Mouse (Mus musculus): ENCODE data around the gene Gse1.

Gene Gse1

GRCm38 (mm10) chr8:120227891-120228591 lies at the start of gene Gse1:
TSS of gene Gse1 (plus strand) at chr8:120228456.
- DNase-seq (ENCODE audit: low read depth in 1 of 2, low spot score in 2 of 2) = no peak

GRCm38 (mm10) chr8:120179027-120179431 lies 49.2 kb upstream of the Gse1 start:
- peak; percentile 54 to 79 for DNase-seq (ENCODE audit: low read depth in 1 of 2, low spot score in 2 of 2)

DNA sequence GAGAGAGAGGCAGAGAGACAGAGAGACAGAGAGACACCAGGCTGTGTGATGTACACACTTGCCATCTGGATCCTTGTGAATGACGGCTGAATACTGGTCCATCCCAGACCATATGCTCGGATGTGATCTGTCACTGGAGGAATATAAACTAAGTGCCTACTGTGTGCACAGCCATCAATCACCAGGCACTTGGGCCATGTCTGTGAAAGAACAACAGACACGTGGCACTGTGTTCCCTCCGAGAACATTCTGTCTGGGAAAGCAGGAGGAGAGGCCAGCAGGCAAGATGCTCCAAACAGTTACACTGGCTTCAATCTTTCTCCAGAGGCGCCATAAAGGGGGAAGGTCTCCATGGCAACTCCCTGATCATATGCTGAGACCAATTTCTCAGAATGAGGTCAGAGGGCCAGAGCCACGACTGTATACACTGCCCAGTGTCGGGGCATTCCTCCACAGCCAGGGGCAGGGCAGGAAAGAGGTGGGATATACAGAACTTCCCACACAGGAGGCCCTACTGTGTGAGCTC lies 47.7 kb upstream of the Gse1 start:
- no peak for DNase-seq (ENCODE audit: low read depth in 1 of 2, low spot score in 2 of 2)

GRCm38 (mm10) chr8:120181274-120181673 lies 47.0 kb upstream of the Gse1 start:
- DNase-seq (ENCODE audit: low read depth in 1 of 2, low spot score in 2 of 2) = no peak

GRCm38 (mm10) chr8:120181861-120182414 lies 46.3 kb upstream of the Gse1 start:
- DNase-seq (ENCODE audit: low read depth in 1 of 2, low spot score in 2 of 2) = no peak

DNA sequence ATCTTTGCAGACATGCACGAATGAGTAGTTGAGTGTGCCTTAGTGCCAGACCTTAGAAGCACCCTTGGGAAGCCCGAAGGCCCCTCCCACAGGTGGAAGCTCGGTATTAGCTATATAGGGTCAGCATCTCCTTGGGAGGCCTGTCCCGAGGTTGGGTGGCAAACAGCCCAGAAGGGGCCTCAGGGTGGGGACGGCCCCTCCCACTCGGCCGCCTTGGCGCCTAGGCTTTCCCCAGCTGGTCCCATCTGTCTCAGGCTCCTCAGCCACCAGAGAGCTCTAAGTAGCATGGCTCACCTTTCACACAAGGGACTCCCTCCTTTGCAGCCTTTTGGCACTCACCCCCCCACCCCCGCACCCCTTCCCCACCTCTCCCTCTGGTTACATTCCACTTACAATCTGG lies 43.9 kb upstream of the Gse1 start:
- DNase-seq (ENCODE audit: low read depth in 1 of 2, low spot score in 2 of 2) = no peak

DNA sequence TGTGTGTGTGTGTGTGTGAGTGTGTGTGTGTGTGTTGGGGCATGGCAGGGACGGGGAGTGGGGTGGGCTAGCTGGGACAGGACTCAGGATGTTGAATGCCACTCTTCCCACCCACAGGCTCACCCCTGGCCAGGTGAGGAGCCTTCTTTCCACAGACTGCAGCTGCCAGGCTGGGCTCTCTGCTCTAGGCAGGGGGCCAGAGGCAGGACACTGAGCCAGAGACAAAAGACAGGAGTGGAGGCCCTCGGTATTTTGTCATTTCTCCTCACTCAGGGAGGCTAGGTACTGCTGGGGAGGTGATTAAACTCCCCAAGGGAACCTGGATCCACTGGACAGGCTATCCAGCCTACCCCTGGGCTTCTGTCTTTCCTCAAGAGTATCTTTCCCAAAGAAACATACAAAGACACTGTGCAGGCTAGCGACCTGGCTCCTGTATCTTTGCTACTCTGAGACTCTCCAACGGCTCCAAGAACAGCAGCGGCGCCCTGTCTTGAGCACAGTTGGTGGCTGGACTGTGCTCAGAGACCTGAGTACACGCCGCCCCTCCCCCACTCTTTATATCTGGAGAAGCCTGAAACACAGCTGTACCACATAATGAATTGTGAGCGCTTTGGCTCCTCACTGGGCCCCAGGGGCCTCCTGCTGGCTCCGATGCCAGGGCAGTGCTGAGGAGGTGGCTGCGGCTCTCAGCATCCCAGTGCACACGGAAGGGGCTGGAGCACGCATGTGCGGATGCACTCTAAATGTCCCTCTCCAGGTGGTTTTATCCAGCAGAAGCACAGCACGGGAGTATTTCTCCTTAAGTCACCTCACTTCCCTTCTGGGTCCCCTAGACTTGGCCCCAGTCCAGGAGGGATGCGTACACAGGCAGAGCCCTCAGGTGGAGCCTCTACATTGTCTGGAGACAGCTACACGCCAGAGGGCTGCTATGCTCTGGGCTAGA lies 43.1 kb upstream of the Gse1 start:
- DNase-seq (ENCODE audit: low read depth in 1 of 2, low spot score in 2 of 2) = no peak

DNA sequence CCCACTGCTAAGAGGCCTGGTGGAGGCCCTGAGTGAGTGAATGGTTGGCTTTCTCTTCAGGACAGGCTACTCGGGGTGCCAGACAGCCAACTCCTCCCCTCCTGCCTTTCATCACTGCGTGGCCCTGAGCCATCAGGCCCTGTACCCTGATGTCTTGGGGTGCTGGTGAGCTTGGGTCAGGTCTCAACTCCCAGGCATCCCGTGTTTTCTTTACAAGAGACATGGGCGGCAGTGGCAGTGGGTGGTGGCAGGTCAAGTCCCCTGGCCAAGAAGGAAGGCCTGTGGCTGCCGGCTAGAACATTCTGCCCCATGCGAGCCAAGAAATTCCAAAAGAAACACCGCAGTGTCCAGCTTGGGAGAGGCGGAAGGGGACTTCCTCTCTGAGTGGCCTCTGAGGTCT lies 41.8 kb upstream of the Gse1 start:
- no peak for DNase-seq (ENCODE audit: low read depth in 1 of 2, low spot score in 2 of 2)

DNA sequence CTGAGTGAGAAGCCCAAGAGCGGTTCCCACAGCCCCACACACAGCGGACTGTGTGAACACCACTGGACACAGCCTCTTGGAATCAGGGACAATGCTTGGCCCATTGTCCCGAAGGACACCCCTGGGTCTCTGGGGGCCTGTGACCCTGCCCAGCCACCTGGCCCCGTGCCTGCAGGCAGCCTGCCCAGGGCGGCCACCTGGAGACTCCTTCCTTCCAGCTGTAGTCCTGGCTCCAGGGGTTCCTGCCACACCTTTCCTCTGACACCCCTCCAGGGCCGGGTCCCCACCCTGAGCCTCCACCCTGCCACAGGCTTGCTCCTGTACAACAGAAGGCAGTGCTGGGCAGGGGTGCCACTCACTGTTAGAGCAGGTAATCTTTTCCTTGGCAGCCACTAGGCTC lies 39.7 kb upstream of the Gse1 start:
- DNase-seq (ENCODE audit: low read depth in 1 of 2, low spot score in 2 of 2) = no peak

DNA sequence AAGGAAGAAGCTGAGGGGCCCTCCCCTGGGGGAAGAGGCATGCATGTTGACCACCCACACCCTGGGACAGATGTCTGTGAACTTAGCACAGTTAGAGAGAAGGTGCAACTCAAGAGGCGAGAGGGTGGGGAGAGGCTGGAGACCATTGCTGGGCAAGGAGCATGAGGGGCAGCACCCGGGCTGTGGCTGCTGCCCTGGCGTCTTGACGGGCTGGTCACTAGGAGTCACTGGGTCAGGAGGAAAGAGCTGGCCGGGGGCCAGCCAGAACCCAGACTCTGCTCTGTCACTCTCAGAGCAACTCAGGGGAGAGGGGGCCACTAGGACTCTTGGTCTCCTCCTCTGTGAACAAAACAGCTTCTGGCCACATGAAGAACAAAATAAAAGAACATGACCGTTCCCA lies 38.8 kb upstream of the Gse1 start:
- DNase-seq (ENCODE audit: low read depth in 1 of 2, low spot score in 2 of 2) = no peak

DNA sequence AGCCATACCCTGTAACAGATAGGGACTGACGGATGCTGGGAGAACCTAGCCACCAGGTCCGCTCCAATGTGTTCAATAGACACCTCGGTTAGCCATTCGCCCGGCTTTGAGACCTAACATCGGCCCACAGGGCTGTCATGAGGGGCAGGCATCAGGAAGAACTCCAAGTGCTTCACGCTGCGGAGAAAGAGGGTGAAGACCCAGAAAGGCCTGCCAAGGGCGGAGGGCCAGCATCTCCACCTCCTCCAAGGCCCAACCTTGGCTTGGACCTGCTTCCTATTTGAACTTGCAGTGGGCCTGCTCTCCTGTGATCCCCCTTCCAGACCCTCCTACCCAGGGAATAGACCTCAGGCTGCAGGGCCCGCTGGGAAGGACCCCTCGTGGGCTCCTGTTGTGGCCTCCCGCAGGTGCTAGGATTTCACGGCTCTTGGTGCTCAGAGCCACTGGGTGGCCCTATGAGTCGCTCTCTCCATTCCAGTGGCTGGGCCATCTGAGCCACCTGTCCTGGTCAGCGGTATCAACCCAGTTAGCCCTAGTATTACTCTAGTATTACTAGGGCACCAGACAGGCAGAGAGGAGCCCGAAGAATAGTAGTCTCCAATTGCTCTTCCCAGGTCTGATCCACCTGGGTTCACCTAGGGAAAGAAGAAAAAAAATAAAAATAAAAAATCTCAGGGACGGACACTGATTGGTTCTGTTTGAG lies 38.0 kb upstream of the Gse1 start:
- no peak for DNase-seq (ENCODE audit: low read depth in 1 of 2, low spot score in 2 of 2)

DNA sequence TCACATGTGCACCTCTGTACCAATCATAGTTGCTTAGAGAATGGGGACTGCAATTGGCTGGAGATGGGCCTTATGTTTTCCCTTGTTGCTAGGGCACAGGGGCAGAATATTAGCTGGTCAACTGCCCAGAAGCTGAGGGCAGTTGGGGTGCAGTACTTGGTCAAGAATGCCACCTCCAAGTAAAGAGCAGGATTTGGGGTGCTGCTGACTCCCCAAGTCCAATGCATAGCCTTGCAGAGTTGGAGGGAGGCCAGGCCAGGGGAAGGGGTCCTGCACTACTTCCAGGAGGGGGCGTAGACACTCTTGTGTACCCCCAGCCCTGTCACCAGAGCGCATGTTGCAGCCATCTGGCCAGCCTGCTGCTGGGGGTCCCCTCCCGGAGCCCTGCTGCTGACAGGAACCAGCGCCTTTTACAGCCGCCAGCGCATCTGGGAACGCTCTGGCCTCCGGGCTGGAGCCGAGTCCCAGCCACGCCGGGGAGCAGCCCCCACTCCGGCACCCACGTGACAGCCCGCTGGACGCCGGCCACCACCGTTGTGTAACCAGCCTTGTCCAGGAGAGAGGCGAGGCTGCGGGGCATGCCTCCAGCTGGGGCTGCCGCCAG lies 37.3 kb upstream of the Gse1 start:
- DNase-seq (ENCODE audit: low read depth in 1 of 2, low spot score in 2 of 2) = no peak

GRCm38 (mm10) chr8:120191633-120192032 lies 36.6 kb upstream of the Gse1 start:
- DNase-seq (ENCODE audit: low read depth in 1 of 2, low spot score in 2 of 2) = no peak

GRCm38 (mm10) chr8:120192118-120192517 lies 36.1 kb upstream of the Gse1 start:
- DNase-seq (ENCODE audit: low read depth in 1 of 2, low spot score in 2 of 2) = no peak

- no peak for DNase-seq (ENCODE audit: low read depth in 1 of 2, low spot score in 2 of 2)
These were observed 26.9 kb upstream of the Gse1 start for GRCm38 (mm10) chr8:120201351-120201750.

DNA sequence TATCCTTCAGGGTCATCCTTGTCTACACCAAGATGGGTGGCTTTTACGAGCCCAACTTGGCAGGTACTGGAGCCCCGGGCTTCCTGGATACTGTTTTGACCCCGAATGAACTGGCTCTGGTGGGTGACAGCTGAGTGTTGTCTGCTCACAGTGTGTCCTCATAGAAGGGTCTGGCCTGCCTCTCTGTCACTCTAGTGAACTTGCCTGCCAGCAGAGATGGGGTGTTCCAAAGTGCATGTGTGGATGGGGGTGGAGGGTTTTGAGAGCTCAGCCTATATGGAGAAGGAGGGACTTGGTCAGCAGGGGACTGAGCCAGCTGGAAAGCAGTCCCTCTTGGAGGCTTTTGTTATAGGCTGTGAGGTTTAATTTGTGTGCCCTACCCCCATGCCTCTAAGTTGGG lies 25.7 kb upstream of the Gse1 start:
- no peak for DNase-seq (ENCODE audit: low read depth in 1 of 2, low spot score in 2 of 2)

DNA sequence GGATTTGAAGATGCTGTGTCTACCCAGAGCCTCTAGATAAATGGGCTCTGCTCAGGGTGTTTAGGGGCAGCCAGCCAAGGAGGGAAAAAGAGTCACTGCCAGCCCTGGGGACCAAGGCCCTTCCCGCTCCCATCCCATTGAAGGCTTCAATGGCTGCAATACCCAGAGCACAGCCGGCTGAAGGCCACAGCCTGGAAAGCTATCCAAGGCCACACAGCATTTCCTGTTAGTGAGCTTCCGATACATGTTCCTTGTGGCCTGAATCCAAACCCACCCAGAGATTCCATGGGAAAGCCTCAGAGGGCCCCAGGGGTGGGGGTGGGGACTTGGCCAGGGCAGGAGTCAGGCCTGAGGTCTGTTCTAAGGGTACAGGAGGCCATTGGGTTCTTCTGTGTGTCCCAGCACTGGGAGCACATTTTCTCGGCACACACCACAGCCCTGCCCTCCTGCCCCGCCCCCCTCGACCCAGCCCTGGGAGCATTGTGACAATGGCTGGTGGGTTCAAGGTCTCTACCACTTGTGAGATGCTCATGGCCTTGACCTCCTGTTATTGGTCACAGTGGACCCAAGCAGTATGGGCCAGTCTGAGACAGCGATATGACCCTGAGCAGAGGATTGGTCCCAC lies 23.4 kb upstream of the Gse1 start:
- no peak for DNase-seq (ENCODE audit: low read depth in 1 of 2, low spot score in 2 of 2)

GRCm38 (mm10) chr8:120205916-120206315 lies 22.3 kb upstream of the Gse1 start:
- DNase-seq (ENCODE audit: low read depth in 1 of 2, low spot score in 2 of 2) = no peak

GRCm38 (mm10) chr8:120207364-120207763 lies 20.9 kb upstream of the Gse1 start:
- no peak for DNase-seq (ENCODE audit: low read depth in 1 of 2, low spot score in 2 of 2)

- no peak for DNase-seq (ENCODE audit: low read depth in 1 of 2, low spot score in 2 of 2)
These were observed 20.1 kb upstream of the Gse1 start for GRCm38 (mm10) chr8:120208113-120208512.
